Mouse (Mus musculus) testis, adult 2 months (tissue): Measurements from ENCODE around the gene Wdr12. TPM values are rescaled to one million over a fixed set of nuclear protein-coding genes. Genes with fewer than 3 reads are reported as not detected.

Experiments
- H3K27ac ChIP-seq: fragments of 200-500 bp; 2 replicates; pipeline ENCODE4 v1.5.1; 2012; ENCODE audit warnings: low read depth, low read length; ENCODE audit not compliant: control insufficient read depth, insufficient read depth
- H3K27me3 ChIP-seq: fragments of 200-500 bp; 2 replicates; pipeline ENCODE4 v1.6.1; 2012; ENCODE audit warnings: mild to moderate bottlenecking, low read length, moderate library complexity; ENCODE audit not compliant: control insufficient read depth, insufficient read depth
- H3K36me3 ChIP-seq: fragments of 200-500 bp; 2 replicates; pipeline ENCODE4 v1.6.1; 2012; ENCODE audit warnings: mild to moderate bottlenecking, low read length; ENCODE audit not compliant: control insufficient read depth, insufficient read depth
- H3K4me1 ChIP-seq: fragments of 200-500 bp; 2 replicates; pipeline ENCODE4 v1.6.1; 2012; ENCODE audit warnings: low read length; ENCODE audit not compliant: control insufficient read depth, insufficient read depth
- H3K4me3 ChIP-seq: fragments of 200-500 bp; 2 replicates; pipeline ENCODE4 v1.5.1; 2012; ENCODE audit warnings: low read depth, mild to moderate bottlenecking, low read length, moderate library complexity, mixed read lengths; ENCODE audit not compliant: control insufficient read depth
- CTCF ChIP-seq: fragments of 200-500 bp; IDR thresholded peaks from 2 replicates; pipeline ENCODE4 v1.5.1; 2012; ENCODE audit warnings: low read depth, mild to moderate bottlenecking, inconsistent platforms, low read length, moderate library complexity; ENCODE audit not compliant: control insufficient read depth, insufficient read depth, insufficient replicate concordance
- POLR2A ChIP-seq: fragments of 200-500 bp; IDR thresholded peaks from 2 replicates; pipeline ENCODE4 v1.6.1; 2012; ENCODE audit warnings: low read depth, mild to moderate bottlenecking, inconsistent platforms, low read length, moderate library complexity; ENCODE audit not compliant: control insufficient read depth
- polyA plus RNA-seq: library from polyadenylated mRNA; depleted of rRNA; stranded (reverse); fragments of >200 nt; gene quantifications from 2 replicates; pipeline ENCODE4 v1.2.3, GENCODE M21; 2012; rRNA removed

Gene Wdr12
- polyA plus RNA-seq, 1 experiment = 69.3 TPM

- no peaks in the 10 kb centered on the region; the same call in 1 of the 2 replicates for H3K4me1 ChIP-seq
- no peak overlapping the region for H3K27ac ChIP-seq
- TF ChIP-seq CTCF (no peak), POLR2A (no peak)
Observed at GRCm38 (mm10) chr1:60044595-60044994, 53.9 kb downstream of the Wdr12 start.

GRCm38 (mm10) chr1:60042796-60043469 is 55.5 kb downstream of the Wdr12 start, which contains the start of gene Ica1l:
Ica1l (minus strand) TSS chr1:60043184.
- H3K27me3 ChIP-seq = no peaks in the 10 kb centered on the region
- peak within 1 kb of the TSS; percentile 98 for H3K27ac ChIP-seq
- TF ChIP-seq POLR2A = no peak
- no peak for TF ChIP-seq CTCF
- peak within 1 kb of the TSS; percentile 99 for H3K4me3 ChIP-seq
- H3K36me3 ChIP-seq = no peaks in the 10 kb centered on the region
- no peaks in the 10 kb centered on the region; the same call in 1 of the 2 replicates for H3K4me1 ChIP-seq

More at GRCm38 (mm10) chr1:60044595-60044994, 53.9 kb downstream of the Wdr12 start:
- Histone ChIP-seq H3K4me3 (no peak overlapping the region), H3K27me3 (no peaks in the 10 kb centered on the region), H3K36me3 (no peaks in the 10 kb centered on the region)

- Histone ChIP-seq H3K27me3 (no peaks in the 10 kb centered on the region), H3K36me3 (no peaks in the 10 kb centered on the region), H3K4me1 (no peaks in the 10 kb centered on the region; the same call in 1 of the 2 replicates), H3K4me3 (peak overlapping the region; percentile 99), H3K27ac (peak overlapping the region; percentile 71)
- TF ChIP-seq POLR2A = no peak
- TF ChIP-seq CTCF = no peak
Observed at GRCm38 (mm10) chr1:60042398-60042795, 56.0 kb downstream of the Wdr12 start.

- Histone ChIP-seq H3K36me3 (no peaks in the 10 kb centered on the region), H3K4me1 (no peaks in the 10 kb centered on the region), H3K27me3 (no peaks in the 10 kb centered on the region), H3K27ac (no peak overlapping the region), H3K4me3 (no peak overlapping the region)
- TF ChIP-seq POLR2A (no peak), CTCF (no peak)
Observed at GRCm38 (mm10) chr1:60035044-60035443, 63.4 kb downstream of the Wdr12 start.

Other genes with a start within 250 kb of the Wdr12 start
- gene Fam117b, start 185.6 kb downstream of the Wdr12 start, polyA plus RNA-seq = 15.4 and 15.7 TPM in 2 replicates
- gene Ica1l, start 55.5 kb downstream of the Wdr12 start, polyA plus RNA-seq = 47.9 and 53.0 TPM in 2 replicates
- gene Carf, start 398 bp downstream of the Wdr12 start, polyA plus RNA-seq = 15.3 and 18.3 TPM in 2 replicates
- 1.4 and 1.6 TPM in 2 replicates for gene Nbeal1, start 82.0 kb upstream of the Wdr12 start, polyA plus RNA-seq
- gene Cyp20a1, start 244.7 kb upstream of the Wdr12 start, polyA plus RNA-seq = 1.1 and 1.2 TPM in 2 replicates